Comparison of ENCODE assay signal across 11 mouse cellular contexts in genomic region chr6:31285064-31285463, GRCm38 (mm10).
A peak's percentile ranks its signal among the peaks of the same experiment; 100 is the strongest.
DNase-seq lines count a peak whose midpoint lies in the region; ATAC-seq and TF ChIP-seq lines count a peak whose summit lies in the region.
"Had no signal": no experiment of that assay in that cellular context is flagged by ENCODE, and none has a peak within 500 bp of the region (broad histone marks: within the 10 kb centered on the region; RNA-seq: fewer than 3 reads in every experiment).

No protein-coding gene starts in this region.

- DNase-seq in layer of hippocampus, adult 18-20 months (ENCODE audit: low spot score in 2 of 2): peak; percentile 80 to 93
- DNase-seq in layer of hippocampus, adult 9-10 months (ENCODE audit: low spot score): no peak
- peak; percentile 33 for DNase-seq in ZHBTc4 (ENCODE audit: low read depth, low spot score)
- DNase-seq in thymus, adult 2 months: no peak
- no peak for DNase-seq in lung, postnatal 10 days
- DNase-seq: lung, postnatal 14 days had no signal

- TF ChIP-seq POLR2A in cortical plate, adult 2 months (IDR thresholded peaks at IDR 0.05; ENCODE audit: extremely low read depth, insufficient read depth, low read length): no peak
- no peak for TF ChIP-seq POLR2A in thymus, adult 2 months (IDR thresholded peaks at IDR 0.05; ENCODE audit: control insufficient read depth, extremely low read depth, insufficient read depth, low read length, poor library complexity)

- no peak overlapping the region for H3K9ac ChIP-seq in kidney, embryonic 14.5 days (ENCODE audit: low read depth, low read length)
- H3K9ac ChIP-seq: hindbrain, embryonic 15.5 days; limb, embryonic 12.5 days had no signal

- no peaks in the 10 kb centered on the region for H3K36me3 ChIP-seq in thymus, adult 2 months (ENCODE audit: control insufficient read depth, insufficient read depth, low read length)
- no peaks in the 10 kb centered on the region for H3K36me3 ChIP-seq in kidney, embryonic 14.5 days (ENCODE audit: control insufficient read depth, insufficient read depth, low read length)
- H3K36me3 ChIP-seq: hindbrain, embryonic 15.5 days; limb, embryonic 12.5 days had no signal

- TF ChIP-seq CTCF in cortical plate, adult 2 months (IDR thresholded peaks at IDR 0.05; ENCODE audit: extremely low read depth, insufficient read depth, low read length): no peak
- TF ChIP-seq CTCF in thymus, adult 2 months (IDR thresholded peaks at IDR 0.05; ENCODE audit: borderline replicate concordance, control insufficient read depth, extremely low read depth, insufficient read depth, low read length, poor library complexity): no peak

- 92% methylated on average over 19 of the region's 19 CpGs for WGBS in thymus, adult 2 months
- 82% methylated on average over 19 of the region's 19 CpGs for WGBS in kidney, embryonic 14.5 days

- H3K9me3 ChIP-seq in kidney, embryonic 14.5 days (ENCODE audit: control insufficient read depth, low read length): no peaks in the 10 kb centered on the region
- H3K9me3 ChIP-seq: hindbrain, embryonic 15.5 days; limb, embryonic 12.5 days had no signal

- H3K27me3 ChIP-seq in thymus, adult 2 months (ENCODE audit: control insufficient read depth, insufficient read depth, low read length): no peaks in the 10 kb centered on the region
- no peaks in the 10 kb centered on the region for H3K27me3 ChIP-seq in kidney, embryonic 14.5 days (ENCODE audit: control insufficient read depth, insufficient read depth, low read length)
- H3K27me3 ChIP-seq: hindbrain, embryonic 15.5 days had no signal

- H3K4me3 ChIP-seq in cortical plate, adult 2 months (ENCODE audit: insufficient read depth, low read length): no peak overlapping the region
- no peak overlapping the region for H3K4me3 ChIP-seq in thymus, adult 2 months (ENCODE audit: control insufficient read depth, insufficient read depth, low read length)
- no peak overlapping the region for H3K4me3 ChIP-seq in kidney, embryonic 14.5 days (ENCODE audit: low read length)
- H3K4me3 ChIP-seq: hindbrain, embryonic 15.5 days; limb, embryonic 12.5 days had no signal

- H3K4me1 ChIP-seq in cortical plate, adult 2 months (ENCODE audit: control insufficient read depth, insufficient read depth, low read length): peaks cover 16% of the 10 kb centered on the region
- peaks cover 5% of the 10 kb centered on the region; the same call in 1 of the 2 replicates for H3K4me1 ChIP-seq in thymus, adult 2 months (replicated peaks; ENCODE audit: control insufficient read depth, insufficient read depth, low read length)
- no peaks in the 10 kb centered on the region for H3K4me1 ChIP-seq in kidney, embryonic 14.5 days (ENCODE audit: control insufficient read depth, insufficient read depth, low read length)

- ATAC-seq in monocyte, adult 5-6 weeks (replicated peaks; ENCODE audit: insufficient number of reproducible peaks, low FRiP score, low TSS enrichment, poor library complexity, severe bottlenecking): peak; percentile 20; the same call in 1 of the 2 replicates
- ATAC-seq in kidney, embryonic 14.5 days (ENCODE audit: low FRiP score, low TSS enrichment): no peak

- H3K4me2 ChIP-seq in kidney, embryonic 14.5 days (replicated peaks; ENCODE audit: low read depth, low read length): no peak overlapping the region
- H3K4me2 ChIP-seq: hindbrain, embryonic 15.5 days; limb, embryonic 12.5 days had no signal

- peak overlapping the region; percentile 3; the same call in 1 of the 2 replicates for H3K27ac ChIP-seq in cortical plate, adult 2 months (ENCODE audit: insufficient read depth, low read length)
- no peak overlapping the region for H3K27ac ChIP-seq in thymus, adult 2 months (ENCODE audit: control insufficient read depth, insufficient read depth, low read length)
- H3K27ac ChIP-seq in kidney, embryonic 14.5 days (ENCODE audit: low read depth, low read length): no peak overlapping the region
- H3K27ac ChIP-seq: hindbrain, embryonic 15.5 days; limb, embryonic 12.5 days had no signal

Comparison
In these comparisons a context has a peak if more than half of its experiments do, and no peak if none do; other contexts are left out.
1. DNase-seq: peak in layer of hippocampus, adult 18-20 months (2 of 2) and ZHBTc4 (single experiment); none in layer of hippocampus, adult 9-10 months (single experiment), thymus, adult 2 months (single experiment) and lung, postnatal 10 days (single experiment).